29 mouse cellular contexts compared by ENCODE assay signal in the genomic region with DNA sequence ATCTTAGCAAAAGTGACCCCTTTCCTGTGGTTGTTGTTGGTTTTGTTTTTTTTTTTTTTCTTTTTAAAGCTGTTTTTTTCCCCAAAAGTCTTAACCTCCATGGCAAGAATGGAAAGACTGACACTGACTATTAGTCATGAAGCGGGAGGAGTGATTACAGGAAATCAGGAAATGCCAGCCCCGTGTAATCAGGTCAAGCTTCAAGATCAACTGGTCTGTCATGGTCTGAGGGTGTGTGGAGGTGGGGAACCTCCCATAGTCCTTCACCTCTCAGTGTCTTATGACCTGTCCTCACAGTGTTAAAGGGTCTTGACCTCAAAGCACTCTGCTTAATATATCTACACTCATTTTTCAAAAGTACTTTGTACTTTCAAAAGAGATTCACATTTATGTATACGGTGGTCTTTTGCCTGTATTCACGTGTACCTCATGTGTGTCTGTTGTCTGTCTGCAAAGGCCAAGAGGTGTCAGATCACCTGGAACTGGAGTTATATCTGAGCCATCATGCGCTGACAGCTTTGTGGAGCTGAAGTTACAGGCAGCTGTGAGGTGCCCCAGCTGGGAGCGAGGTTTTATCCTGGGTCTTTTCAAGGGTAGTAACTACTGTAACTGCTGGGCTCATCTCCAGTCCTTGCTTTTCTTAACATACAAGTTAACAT. TPM values are rescaled to one million over a fixed set of nuclear protein-coding genes. Genes with fewer than 3 reads are reported as not detected.
DNase-seq lines count a peak whose midpoint lies in the region; ATAC-seq and TF ChIP-seq lines count a peak whose summit lies in the region.
"Had no signal": no experiment of that assay in that cellular context is flagged by ENCODE, and none has a peak within 500 bp of the region (broad histone marks: within the 10 kb centered on the region; RNA-seq: fewer than 3 reads in every experiment).

No protein-coding gene starts in this region.

- peak; percentile 35 for DNase-seq in adrenal gland, postnatal 14 days
- DNase-seq in adrenal gland, postnatal 10 days, result no peak
- DNase-seq in heart, postnatal 10 days, result no peak
- DNase-seq in 416B (ENCODE audit: low read depth), result peak; percentile 74
- DNase-seq in kidney, postnatal 14 days, result no peak
- DNase-seq: B cell, adult 2 months; cerebellum, adult 11 months; cerebellum, adult 9-10 months; embryo, embryonic 11 days; heart, postnatal 4 days; kidney, adult 8-10 months; kidney, postnatal 10 days; lung, embryonic 14.5 days; lung, postnatal 14 days; right cerebral cortex, postnatal 25 days had no signal

- H3K27ac ChIP-seq in heart, embryonic 13.5 days (replicated peaks), result peak overlapping the region; percentile 29
- H3K27ac ChIP-seq in embryonic fibroblast, embryonic 13.5 days (ENCODE audit: insufficient read depth, low read length), result peak overlapping the region; percentile 31; the same call in 1 of the 2 replicates
- H3K27ac ChIP-seq: embryonic facial prominence, embryonic 12.5 days; forebrain, embryonic 10.5 days; forebrain, embryonic 15.5 days; hindbrain, embryonic 13.5 days; layer of hippocampus, adult 2 months; left cerebral cortex, adult 2 months; limb, embryonic 12.5 days; liver, embryonic 15.5 days; midbrain, embryonic 10.5 days; midbrain, embryonic 15.5 days; stomach, embryonic 15.5 days had no signal

- peaks cover 93% of the 10 kb centered on the region for H3K36me3 ChIP-seq in heart, embryonic 13.5 days

- no peak overlapping the region for H3K9ac ChIP-seq in heart, embryonic 13.5 days
- H3K9ac ChIP-seq: embryonic facial prominence, embryonic 12.5 days; forebrain, embryonic 15.5 days; hindbrain, embryonic 13.5 days; limb, embryonic 12.5 days; liver, embryonic 15.5 days; lung, embryonic 14.5 days; midbrain, embryonic 15.5 days; stomach, embryonic 15.5 days had no signal

- no peaks in the 10 kb centered on the region for H3K9me3 ChIP-seq in heart, embryonic 13.5 days
- H3K9me3 ChIP-seq: embryonic facial prominence, embryonic 12.5 days; forebrain, embryonic 10.5 days; forebrain, embryonic 15.5 days; hindbrain, embryonic 13.5 days; limb, embryonic 12.5 days; liver, embryonic 15.5 days; midbrain, embryonic 10.5 days; midbrain, embryonic 15.5 days; stomach, embryonic 15.5 days had no signal

- TF ChIP-seq POLR2A in embryonic fibroblast, embryonic 13.5 days (IDR thresholded peaks at IDR 0.05; ENCODE audit: low read depth, low read length), result no peak

- WGBS in heart, embryonic 13.5 days, result 63% methylated on average over 6 of the region's 6 CpGs

- H3K4me1 ChIP-seq in heart, embryonic 13.5 days, result peaks cover 18% of the 10 kb centered on the region
- peaks cover 6% of the 10 kb centered on the region for H3K4me1 ChIP-seq in embryonic fibroblast, embryonic 13.5 days (ENCODE audit: control insufficient read depth, insufficient read depth, low read length)
- H3K4me1 ChIP-seq: embryonic facial prominence, embryonic 12.5 days; forebrain, embryonic 10.5 days; forebrain, embryonic 15.5 days; hindbrain, embryonic 13.5 days; limb, embryonic 12.5 days; liver, embryonic 15.5 days; midbrain, embryonic 10.5 days; midbrain, embryonic 15.5 days; stomach, embryonic 15.5 days had no signal

- TF ChIP-seq CTCF in embryonic fibroblast, embryonic 13.5 days (IDR thresholded peaks at IDR 0.05; ENCODE audit: borderline replicate concordance, insufficient read depth, low read length), result no peak

- ATAC-seq in heart, embryonic 13.5 days (ENCODE audit: extremely low read depth, insufficient number of reproducible peaks, low FRiP score, low TSS enrichment), result no peak
- ATAC-seq: forebrain, embryonic 15.5 days; intestine, embryonic 16.5 days; midbrain, embryonic 15.5 days had no signal

- H3K4me2 ChIP-seq in heart, embryonic 13.5 days, result no peak overlapping the region
- H3K4me2 ChIP-seq: embryonic facial prominence, embryonic 12.5 days; forebrain, embryonic 15.5 days; hindbrain, embryonic 13.5 days; limb, embryonic 12.5 days; liver, embryonic 15.5 days; lung, embryonic 14.5 days; midbrain, embryonic 15.5 days; stomach, embryonic 15.5 days had no signal

- intact Hi-C loops in heart, postnatal 10 days (cut with DNase I), result no loop called here

- H3K4me3 ChIP-seq in heart, embryonic 13.5 days, result no peak overlapping the region
- H3K4me3 ChIP-seq in embryonic fibroblast, embryonic 13.5 days (ENCODE audit: insufficient read depth, low read length), result no peak overlapping the region
- H3K4me3 ChIP-seq: embryonic facial prominence, embryonic 12.5 days; forebrain, embryonic 10.5 days; forebrain, embryonic 15.5 days; hindbrain, embryonic 13.5 days; layer of hippocampus, adult 2 months; left cerebral cortex, adult 2 months; limb, embryonic 12.5 days; liver, embryonic 15.5 days; midbrain, embryonic 10.5 days; midbrain, embryonic 15.5 days; stomach, embryonic 15.5 days had no signal

- H3K27me3 ChIP-seq in heart, embryonic 13.5 days (replicated peaks), result no peaks in the 10 kb centered on the region
- H3K27me3 ChIP-seq: embryonic facial prominence, embryonic 12.5 days; forebrain, embryonic 15.5 days; hindbrain, embryonic 13.5 days; limb, embryonic 12.5 days; liver, embryonic 15.5 days; midbrain, embryonic 15.5 days; stomach, embryonic 15.5 days had no signal

RNA-seq across cellular contexts. Expression of a gene that starts 19.2 kb away (rescaled TPM):
- 212 and 220 TPM in 2 replicates for total RNA-seq in adrenal gland, postnatal 14 days (2021)
- 100 to 1,000 TPM; 202 to 226 TPM for total RNA-seq in adrenal gland, postnatal 10 days (2021)
- 221 and 227 TPM in 2 replicates for polyA plus RNA-seq in heart, embryonic 13.5 days (2015; fragmentation: Nextera tagmentation; extraction: Ambion mirVana)
- 1,000 to 10,000 TPM; 7,820 to 7,948 TPM for total RNA-seq in heart, postnatal 10 days (2021)
- 176 and 187 TPM in 2 replicates for polyA plus RNA-seq in embryonic fibroblast, embryonic 13.5 days (2011; ENCODE audit: insufficient read length, low read depth, missing spikeins)

Comparison
In these comparisons a context has a peak if more than half of its experiments do, and no peak if none do; other contexts are left out.
1. DNase-seq: peak in adrenal gland, postnatal 14 days (single experiment) and 416B (single experiment); none in adrenal gland, postnatal 10 days (single experiment), heart, postnatal 10 days (0 of 2) and kidney, postnatal 14 days (single experiment).
2. RNA of a gene that starts 19.2 kb away (total RNA-seq): 7,820 to 7,948 TPM in heart, postnatal 10 days; 202 to 226 TPM in adrenal gland, postnatal 10 days and 212 to 220 TPM in adrenal gland, postnatal 14 days; every median in the first group is over 10 times any median in the second.